Mouse (Mus musculus) embryonic facial prominence, embryonic 11.5 days (tissue): ENCODE results near the gene Rpp14. TPM values are rescaled to one million over a fixed set of nuclear protein-coding genes. Genes with fewer than 3 reads are reported as not detected.

Source experiments
- polyA plus RNA-seq: library from polyadenylated mRNA; unstranded; fragments of >200 nt; fragmentation: Nextera tagmentation; extraction: Ambion mirVana; gene quantifications from 2 replicates; pipeline ENCODE4 v1.2.1, GENCODE M21; 2014

Rpp14 gene
- polyA plus RNA-seq, 1 experiment from 2014 or later: 74.4 TPM

Other genes starting within 250 kb of the Rpp14 start
- gene Gm45521, start 123.1 kb upstream of the Rpp14 start, polyA plus RNA-seq: not detected in 2 replicates
- 0.08 TPM in 1 of 2 replicates, not detected in the other for gene Dnase1l3, start 85.8 kb upstream of the Rpp14 start, polyA plus RNA-seq
- 21.0 and 22.5 TPM in 2 replicates for gene Abhd6, start 77.5 kb upstream of the Rpp14 start, polyA plus RNA-seq
- 23.4 and 24.4 TPM in 2 replicates for gene Pxk, start 17.8 kb downstream of the Rpp14 start, polyA plus RNA-seq
- 212 and 229 TPM in 2 replicates for gene Pdhb, start 92.7 kb downstream of the Rpp14 start, polyA plus RNA-seq
- gene Kctd6, start 133.8 kb downstream of the Rpp14 start, polyA plus RNA-seq: 11.9 and 14.1 TPM in 2 replicates
- not detected in 2 replicates for gene Acox2, start 179.0 kb downstream of the Rpp14 start, polyA plus RNA-seq
- gene Fam107a, start 237.7 kb downstream of the Rpp14 start, polyA plus RNA-seq: 0.39 and 1.1 TPM in 2 replicates